ENCODE assay signal across 25 mouse cellular contexts in the genomic region with DNA sequence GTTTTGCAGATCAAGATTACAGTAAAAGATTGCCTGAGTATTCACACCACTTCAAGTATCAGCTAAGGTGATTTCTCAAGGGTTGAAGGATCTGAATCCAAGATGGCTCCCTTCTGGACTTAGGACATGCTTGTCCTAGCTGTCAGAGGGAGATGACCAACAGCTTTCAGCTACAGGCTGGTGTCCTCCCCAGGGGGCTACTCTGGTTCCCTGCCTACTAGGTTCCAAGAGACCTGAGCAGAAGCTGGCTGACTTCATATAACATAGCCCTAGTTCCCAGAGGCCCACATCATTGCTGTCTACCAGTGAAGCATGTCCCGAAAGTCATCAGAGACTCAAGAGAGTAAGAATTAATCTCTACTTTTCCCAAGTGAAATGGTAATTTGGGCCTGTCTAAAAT.
"Had no signal": no experiment of that assay in that cellular context is flagged by ENCODE, and none has a peak within 500 bp of the region (broad histone marks: within the 10 kb centered on the region; RNA-seq: fewer than 3 reads in every experiment).

No protein-coding gene starts in this region.

- H3K9me3 ChIP-seq: heart, embryonic 10.5 days; heart, embryonic 12.5 days; hindbrain, embryonic 13.5 days; hindbrain, embryonic 15.5 days; kidney, embryonic 15.5 days; limb, embryonic 13.5 days; limb, embryonic 15.5 days; liver, embryonic 12.5 days had no signal

- DNase-seq: gastrocnemius, postnatal 14 days; gastrocnemius, postnatal 36 days; heart, adult 18-20 months; heart, postnatal 10 days; heart, postnatal 36 days; kidney, adult 11 months; kidney, adult 2 months; kidney, adult 9 months; kidney, postnatal 14 days; kidney, postnatal 36 days; layer of hippocampus, adult 9-11 months; layer of hippocampus, postnatal 36 days; left cerebral cortex, postnatal 4 days had no signal

- H3K4me3 ChIP-seq: heart, embryonic 10.5 days; heart, embryonic 12.5 days; hindbrain, embryonic 13.5 days; hindbrain, embryonic 15.5 days; kidney, embryonic 15.5 days; limb, embryonic 13.5 days; limb, embryonic 15.5 days; liver, embryonic 12.5 days had no signal

- H3K27me3 ChIP-seq: heart, embryonic 12.5 days; hindbrain, embryonic 13.5 days; hindbrain, embryonic 15.5 days; kidney, embryonic 15.5 days; limb, embryonic 13.5 days; limb, embryonic 15.5 days; liver, embryonic 12.5 days had no signal

- H3K4me1 ChIP-seq: hindbrain, embryonic 13.5 days; hindbrain, embryonic 15.5 days; limb, embryonic 13.5 days; limb, embryonic 15.5 days; liver, embryonic 12.5 days had no signal

- H3K27ac ChIP-seq: heart, embryonic 10.5 days; hindbrain, embryonic 13.5 days; hindbrain, embryonic 15.5 days; hindbrain, postnatal 0 days; kidney, embryonic 15.5 days; kidney, postnatal 0 days; limb, embryonic 13.5 days; limb, embryonic 15.5 days; liver, embryonic 12.5 days; liver, embryonic 14.5 days had no signal

- H3K4me2 ChIP-seq: heart, embryonic 12.5 days; hindbrain, embryonic 13.5 days; hindbrain, embryonic 15.5 days; kidney, embryonic 15.5 days; limb, embryonic 13.5 days; limb, embryonic 15.5 days; liver, embryonic 12.5 days had no signal

- ATAC-seq: hindbrain, postnatal 0 days; intestine, embryonic 16.5 days; liver, embryonic 12.5 days had no signal

- H3K36me3 ChIP-seq: heart, embryonic 10.5 days; heart, embryonic 12.5 days; hindbrain, embryonic 13.5 days; hindbrain, embryonic 15.5 days; kidney, embryonic 15.5 days; limb, embryonic 13.5 days; limb, embryonic 15.5 days; liver, embryonic 12.5 days had no signal

- H3K9ac ChIP-seq: heart, embryonic 12.5 days; hindbrain, embryonic 13.5 days; hindbrain, embryonic 15.5 days; kidney, embryonic 15.5 days; limb, embryonic 13.5 days; limb, embryonic 15.5 days; liver, embryonic 12.5 days; liver, embryonic 14.5 days had no signal
